Mouse (Mus musculus) cerebral cortex, adult 2 months (tissue): ENCODE results near the gene P3h3.

ENCODE experiments used
- WGBS: fragments of 180-500 bp; shearing (Covaris S2); methylation state at CpG from one replicate; pipeline ENCODE4 v1.1.7; 2018; 5-methylcytosine and 5-hydroxymethylcytosine counted together

The P3h3 gene

DNA sequence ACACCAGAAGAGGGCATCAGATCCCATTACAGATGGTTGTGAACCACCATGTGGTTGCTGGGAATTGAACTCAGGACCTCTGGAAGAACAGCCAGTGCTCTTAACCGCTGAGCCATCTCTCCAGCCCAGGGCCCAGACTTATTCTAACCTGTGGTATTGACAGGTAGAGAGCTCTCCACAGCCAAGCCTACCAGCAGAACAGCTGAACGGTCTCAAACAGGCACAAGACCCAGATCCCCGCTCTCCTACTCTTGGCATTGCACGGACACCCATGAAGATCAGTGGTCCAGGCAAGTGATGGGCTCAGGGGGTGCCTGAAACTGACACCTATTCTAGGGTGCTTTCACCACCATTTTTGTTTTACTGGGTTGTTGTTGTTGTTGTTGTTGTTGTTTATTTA lies 26.4 kb downstream of the P3h3 start:
- WGBS, result 97% methylated on average over 4 of the region's 4 CpGs

DNA sequence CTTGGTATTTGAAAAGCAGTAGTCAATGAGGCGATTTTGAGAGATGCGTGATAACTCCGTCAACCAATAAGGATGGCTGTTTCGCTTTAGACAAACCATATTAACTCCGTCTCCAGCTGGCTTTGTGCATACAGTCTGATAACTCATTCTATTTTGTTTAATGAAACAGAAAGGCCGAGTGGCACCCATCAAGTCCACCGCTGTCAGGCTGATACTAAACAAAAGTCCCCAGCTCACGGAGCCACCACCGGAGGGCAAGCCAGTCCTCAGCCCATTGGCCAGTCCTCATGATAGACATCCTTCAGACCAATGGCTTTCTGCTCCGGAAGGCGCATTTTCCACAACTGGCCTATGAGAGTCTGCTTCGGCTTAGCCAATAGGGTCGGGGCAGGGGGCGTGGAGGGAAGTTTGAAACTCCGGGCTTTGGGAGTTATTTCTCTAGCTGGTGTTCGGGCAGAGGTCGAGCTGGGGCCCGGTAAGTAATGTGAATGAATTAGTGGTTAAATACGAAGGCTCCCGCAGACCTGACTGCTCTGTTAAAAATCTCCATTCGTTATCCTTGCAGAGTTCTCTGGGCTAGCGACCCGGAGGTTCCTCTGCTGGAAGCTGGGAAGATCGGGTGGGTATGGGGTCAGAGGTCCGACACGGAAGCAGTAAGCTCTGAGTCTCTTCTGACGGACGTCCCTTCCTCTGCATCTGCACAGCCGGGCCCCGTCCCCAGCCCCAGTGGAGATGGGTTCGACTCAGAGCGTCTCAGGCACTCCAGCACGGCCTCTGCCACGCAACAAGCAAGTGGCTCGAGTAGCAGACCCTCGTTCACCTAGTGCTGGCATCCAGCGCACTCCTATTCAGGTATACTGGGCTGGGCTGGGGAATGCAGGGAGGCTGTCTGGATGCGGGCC lies 27.5 kb downstream of the P3h3 start:
- WGBS, result under 1% methylated on average over 38 of the region's 38 CpGs

DNA sequence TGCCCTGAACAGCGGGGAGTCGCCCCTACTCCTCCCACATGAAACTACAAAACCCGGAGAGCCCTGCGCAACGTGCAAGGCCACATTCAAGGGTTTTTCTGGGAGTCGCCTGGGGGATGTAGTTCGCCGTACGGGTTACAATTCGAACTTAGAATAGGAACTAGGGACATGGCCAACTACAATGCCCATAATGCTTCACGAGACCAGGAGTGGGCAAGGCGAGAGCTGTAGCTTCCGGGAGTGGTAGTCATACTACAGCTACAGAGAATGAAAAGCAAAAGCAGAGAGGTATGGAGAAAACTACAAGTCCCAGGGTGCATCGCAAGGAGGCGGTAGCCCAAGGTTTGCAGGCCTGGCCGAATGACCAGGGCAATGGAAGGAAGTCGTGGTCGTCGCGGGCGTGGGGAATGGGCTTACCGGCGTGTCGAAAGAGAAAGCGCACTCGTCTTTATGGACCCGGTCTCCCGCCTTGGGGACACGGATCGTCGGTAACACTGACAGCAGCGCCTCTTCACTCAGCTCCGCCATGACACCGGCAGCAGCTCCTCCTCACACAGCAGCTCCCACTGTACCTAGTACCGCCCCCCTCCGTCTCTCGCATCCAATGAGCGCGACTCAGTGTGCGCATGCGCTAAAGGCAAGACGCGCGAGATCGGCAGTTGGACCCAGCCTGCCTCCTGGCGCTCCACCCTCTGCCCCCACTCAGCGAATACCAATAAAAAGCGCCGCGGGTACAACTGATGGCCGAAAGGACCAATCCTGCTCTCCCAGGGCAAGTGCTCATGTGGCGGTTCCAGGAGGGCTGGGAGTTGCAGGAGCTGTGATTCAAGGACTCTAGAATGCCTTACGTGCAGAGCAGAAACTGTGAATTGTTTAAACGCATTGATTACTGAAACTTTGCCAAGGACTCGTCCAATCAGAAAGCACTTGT lies 28.4 kb downstream of the P3h3 start, which contains the start of the genes Usp5 and Cdca3:
TSS of gene Usp5 (minus strand) at position 617 of the 931 bp plus-strand sequence.
TSS of gene Cdca3 (plus strand) at position 680 of the 931 bp plus-strand sequence.
- under 1% methylated on average over 55 of the region's 55 CpGs for WGBS

DNA sequence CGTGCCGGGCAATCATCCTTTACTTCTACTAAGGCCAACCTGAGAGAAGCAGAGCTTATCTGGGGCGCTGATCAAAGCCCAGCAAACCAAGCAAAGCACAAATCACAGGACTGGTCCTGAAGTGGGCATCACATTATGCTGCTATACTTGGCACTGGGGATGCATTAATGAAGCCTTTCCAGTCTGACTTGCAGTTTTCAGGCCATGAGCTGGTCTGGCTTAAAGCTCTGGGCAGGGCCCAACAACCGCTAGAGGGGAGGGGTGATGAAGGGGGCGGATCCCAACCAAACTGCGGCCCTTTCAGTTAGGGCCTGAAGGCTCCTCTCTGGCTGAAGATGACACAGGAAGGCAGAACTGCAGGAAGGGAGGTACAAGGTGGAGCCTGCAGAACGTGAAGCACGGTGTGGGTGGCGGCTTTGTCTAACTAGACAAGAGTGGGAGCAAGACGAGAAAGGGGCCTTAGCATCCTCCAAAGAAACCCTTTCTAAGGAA lies 29.4 kb downstream of the P3h3 start:
- 16% methylated on average over 10 of the region's 10 CpGs for WGBS

DNA sequence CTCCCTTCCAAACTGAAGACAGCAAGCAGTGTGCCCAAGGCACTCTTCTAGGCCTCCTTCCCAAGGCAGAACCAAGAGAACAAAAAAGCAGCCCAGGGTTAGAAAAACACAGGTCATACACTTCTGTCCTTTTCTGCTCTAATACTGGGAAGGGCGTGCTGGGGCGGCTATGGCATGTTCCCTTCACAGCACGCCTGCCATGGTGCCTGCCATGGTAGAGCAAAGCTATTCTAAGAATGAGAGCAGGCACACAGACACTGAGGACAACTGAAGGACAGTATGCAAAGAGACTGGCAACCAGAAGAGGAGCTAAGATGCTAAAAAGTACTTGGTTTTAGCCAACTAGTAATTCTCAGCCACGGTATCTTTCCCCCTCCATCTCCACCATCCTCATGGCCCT lies 35.5 kb downstream of the P3h3 start:
- 94% methylated on average over 4 of the region's 4 CpGs for WGBS

DNA sequence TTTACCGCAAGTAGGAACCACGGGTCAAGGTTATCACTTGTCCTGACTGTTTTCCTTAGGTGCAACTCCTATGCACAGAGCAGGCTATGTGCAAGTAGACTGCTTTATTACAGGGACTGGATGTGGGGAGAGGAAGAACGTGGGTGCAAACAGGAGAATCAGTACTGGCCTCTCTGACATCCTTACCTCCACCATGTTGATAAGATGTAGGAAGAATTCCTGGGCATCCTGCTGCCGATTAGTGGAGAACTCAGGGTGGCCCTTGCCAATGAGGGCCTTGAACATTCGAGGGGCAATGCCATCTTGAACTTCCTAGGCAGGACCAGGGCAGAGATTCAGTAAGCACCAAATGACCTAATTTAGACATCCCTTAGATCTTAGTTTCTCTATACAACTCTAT lies 36.7 kb downstream of the P3h3 start:
- 94% methylated on average over 5 of the region's 5 CpGs for WGBS

DNA sequence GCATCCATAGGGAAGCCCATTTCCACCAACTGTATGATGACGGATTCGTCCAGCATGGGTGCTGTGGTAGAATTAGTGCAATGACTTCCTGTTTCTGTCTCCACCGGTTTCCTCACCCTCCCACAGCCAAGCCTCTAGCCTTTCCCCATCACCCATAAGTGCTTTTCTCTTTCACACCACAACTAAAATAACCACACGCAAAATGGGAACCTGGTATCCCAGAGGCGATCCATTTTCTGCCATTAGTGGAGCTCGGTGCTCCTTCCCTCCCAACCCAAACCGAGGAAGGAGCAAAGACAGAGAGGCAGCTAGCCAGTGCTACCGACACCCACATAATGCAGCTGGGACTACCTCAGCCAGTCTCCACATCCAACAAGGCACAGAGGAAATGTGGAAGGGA lies 39.6 kb downstream of the P3h3 start:
- WGBS, result 51% methylated on average over 8 of the region's 8 CpGs

DNA sequence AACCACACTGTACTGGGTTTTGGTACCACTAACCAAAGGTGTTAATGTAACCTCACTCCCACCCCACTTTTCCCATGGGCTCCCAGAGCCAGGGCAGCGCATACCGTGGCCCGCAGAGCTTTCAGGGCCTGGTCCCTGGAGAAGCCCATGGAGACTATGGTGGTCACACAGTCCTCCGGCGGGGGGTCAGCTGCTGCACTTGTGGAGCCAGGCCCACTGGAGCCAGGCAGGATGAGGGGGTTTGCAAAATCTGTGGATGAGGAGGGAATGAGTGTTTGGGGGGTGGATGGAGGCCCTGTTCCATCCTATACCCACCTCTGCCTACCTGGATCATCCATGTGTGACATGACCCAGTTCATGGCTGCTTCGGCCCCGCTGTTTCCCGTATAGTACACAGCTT lies 40.0 kb downstream of the P3h3 start:
- WGBS, result 81% methylated on average over 8 of the region's 8 CpGs

DNA sequence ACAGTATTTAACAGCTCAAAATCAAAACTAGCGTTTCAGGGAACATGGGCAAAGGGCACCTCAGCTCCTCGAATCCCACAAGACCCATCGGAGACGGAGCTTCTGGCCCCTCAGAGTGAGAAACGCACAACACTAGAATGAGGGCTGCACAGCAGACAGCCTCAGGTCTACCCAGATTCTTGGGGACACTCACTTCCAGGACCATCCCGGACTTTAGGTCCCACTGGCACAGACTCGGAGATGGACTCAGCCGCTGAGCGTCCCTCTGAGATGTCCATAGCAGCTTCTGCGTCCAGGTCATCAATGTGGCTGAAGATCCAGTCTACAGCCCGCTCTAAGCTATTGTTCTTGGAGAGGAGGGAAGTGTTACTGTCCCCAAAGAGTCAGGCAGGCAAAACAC lies 40.4 kb downstream of the P3h3 start:
- 95% methylated on average over 11 of the region's 11 CpGs for WGBS

DNA sequence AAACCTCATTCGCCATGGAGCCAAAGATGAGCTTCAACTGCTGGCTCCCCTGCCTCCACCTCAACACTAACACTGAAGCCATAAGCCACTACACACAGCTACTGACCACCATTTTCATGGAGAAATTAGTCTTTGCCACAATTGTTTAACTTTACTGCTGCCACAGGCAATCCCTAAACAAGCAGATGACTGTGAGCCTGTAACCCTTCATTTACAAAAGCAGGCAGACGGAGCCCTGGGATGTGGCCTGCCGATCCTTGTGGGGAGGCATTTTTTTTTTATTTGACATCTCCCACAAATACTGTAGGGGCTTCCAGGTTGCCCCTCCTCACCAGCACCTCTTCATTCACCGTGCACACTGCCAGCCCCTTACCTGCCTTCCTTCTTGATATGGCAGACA lies 40.9 kb downstream of the P3h3 start:
- 92% methylated on average over 4 of the region's 4 CpGs for WGBS

DNA sequence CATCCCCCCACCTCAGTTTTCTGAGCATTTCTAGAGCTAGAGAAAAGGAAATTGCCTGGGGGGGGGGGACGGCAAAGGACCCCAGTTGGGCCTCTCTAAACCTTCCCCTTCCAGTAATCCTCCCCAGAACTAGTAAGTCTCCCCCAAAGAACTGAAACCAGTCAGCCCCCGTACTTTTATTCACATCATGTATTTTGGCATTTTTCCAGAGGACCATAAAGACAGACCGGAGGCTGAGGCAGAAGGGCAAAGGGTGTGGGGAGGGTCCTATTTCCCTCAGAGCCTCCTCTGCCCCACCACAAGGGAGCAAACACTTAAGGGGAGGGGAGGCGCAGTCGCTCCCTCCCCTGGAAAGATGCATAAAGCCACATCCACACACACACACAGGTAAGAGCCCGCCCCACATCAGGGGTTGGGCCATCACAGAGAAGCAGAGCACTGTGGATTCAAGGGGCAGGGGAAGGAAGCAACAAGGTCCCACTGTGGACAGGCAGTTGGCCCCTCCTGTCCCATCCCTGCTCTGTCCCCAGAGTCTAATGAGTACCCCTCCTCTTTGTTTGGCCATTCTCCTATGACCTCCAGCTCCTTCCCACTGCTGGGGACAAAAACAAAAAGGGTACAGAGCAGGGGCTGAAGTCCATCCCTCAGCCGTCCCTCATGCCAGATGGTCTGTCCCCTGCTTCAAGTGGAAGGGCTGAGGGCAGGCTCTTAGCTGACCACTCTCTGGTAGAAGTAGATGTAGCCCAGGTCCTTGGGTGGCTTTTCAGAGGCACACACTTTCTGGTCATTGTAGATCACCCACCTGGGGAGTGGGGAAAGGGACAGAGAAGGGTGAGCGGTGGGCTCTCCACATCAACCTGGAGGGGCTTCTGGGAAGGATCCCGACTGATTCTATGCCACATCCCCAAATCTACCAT lies 42.4 kb downstream of the P3h3 start:
- WGBS, result 66% methylated on average over 9 of the region's 9 CpGs

DNA sequence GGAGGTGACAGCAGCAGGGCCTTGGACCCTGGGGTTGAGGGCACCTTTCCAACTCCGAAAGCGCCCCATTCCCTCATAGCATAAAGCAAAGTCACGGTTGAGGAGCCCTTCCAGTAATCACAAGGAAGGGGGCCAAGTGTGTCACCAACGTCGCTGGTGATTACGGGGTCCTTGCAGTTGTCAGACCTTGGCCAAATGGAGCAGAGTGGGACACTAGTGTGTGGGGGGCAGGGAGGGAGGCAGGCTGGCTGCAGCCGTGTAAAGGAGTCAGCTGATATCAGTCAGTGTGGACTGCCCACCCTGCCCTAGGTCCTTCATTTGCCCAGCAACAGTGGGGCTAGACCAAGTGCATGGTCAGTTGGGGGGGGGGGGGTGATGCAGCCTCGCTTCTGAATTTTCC lies 43.1 kb downstream of the P3h3 start:
- WGBS, result 26% methylated on average over 8 of the region's 8 CpGs

DNA sequence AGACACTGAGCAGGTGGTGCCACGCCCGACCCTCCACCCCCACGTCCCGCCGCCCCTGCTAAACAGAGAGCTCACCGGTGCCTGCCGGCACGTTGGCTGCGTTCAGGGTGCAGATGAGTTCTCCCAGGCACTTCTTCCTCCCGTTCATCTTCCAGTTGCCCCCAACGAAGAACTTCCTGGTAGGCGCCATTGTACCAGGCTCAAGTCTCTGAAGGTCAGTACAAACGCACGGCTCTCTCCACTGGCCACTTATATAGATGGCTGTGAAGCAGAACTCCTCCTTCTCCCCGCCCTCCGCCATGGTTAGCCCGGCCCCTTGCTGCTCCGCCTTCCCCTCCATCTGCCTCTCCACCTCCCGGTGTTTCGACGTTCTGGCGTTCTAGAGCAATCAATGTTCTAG lies 43.6 kb downstream of the P3h3 start, which contains the start of gene Tpi1:
TSS of gene Tpi1 (minus strand) at position 364 of the 400 bp plus-strand sequence.
- under 1% methylated on average over 22 of the region's 22 CpGs for WGBS

DNA sequence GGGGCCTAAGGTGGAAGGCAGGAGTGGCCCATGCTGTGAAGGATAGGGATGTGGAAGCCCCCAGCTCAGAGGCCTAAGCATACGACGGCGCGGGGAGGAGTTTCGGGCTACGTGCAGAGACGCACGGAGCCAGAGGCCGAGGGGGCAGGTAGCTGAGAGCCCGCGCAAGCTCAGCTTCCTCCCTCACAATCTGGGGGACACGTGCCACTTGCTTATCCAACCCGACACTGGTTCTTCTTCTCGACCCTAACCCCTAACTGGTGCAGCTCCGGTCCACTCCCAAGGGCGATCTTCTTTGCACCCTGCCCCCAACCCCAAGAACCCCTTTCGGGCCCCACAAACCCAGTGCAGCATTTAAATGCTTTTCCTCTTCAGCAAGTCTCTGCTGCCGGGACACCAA lies 44.1 kb downstream of the P3h3 start:
- WGBS, result under 1% methylated on average over 18 of the region's 18 CpGs

DNA sequence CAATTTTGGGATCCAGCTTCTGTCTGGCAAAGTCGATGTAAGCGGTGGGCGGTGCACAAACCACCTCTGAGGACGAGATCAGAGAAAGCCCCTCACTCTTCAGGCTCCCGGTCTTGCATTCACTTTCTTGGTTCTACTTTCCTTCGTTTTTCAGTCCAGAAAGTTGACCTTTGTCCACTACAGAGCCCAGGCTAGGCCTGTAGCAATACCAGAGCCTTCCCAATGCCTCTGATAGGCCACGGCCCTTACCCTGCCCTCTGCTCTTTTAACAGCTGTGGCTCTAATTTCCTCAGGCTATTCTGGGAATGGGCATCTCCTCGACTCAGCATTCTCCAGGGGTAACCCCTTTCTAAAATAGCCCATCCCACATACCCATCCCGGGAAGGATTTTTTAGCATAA lies 44.7 kb downstream of the P3h3 start:
- WGBS, result 17% methylated on average over 9 of the region's 9 CpGs

DNA sequence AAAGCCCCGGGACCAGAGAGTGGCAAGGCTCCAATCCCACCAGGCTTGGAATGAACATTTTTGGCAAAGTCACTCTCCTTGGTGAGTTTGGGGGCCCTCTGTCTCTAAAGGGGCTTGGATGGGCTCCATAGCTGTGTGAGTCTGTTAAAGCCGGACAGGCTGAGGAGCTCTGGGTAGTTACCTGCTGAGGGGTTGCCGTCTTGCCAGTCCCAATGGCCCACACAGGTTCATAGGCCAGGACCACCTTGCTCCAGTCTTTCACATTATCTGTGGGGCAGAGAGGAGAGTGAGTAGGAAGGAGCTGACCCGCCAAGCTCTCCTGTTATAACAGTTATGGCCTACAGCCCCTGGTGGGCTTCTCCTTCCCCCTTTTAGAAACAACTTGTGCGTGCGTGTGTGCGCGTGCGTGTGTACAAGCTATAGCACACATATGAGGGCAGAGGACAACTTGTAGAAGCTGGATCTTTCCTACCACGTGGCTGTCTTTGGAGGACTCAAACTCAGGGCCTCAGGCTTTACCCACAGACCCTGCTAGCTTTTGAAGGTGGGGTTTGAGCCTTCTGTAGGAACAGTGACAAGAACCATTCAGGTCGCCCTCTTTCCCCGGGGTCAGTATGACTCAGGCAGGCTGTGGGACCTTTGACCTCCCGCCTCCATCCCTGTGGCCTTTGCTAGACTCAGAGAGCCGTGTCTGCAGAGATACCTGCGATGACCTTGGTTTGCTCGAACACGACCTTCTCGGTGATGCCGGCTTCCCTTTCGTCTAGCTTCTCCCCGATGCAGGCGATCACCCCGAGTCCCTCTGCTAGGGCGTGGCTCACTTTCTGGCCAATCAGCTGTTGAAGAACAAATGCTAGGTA lies 45.6 kb downstream of the P3h3 start:
- 79% methylated on average over 24 of the region's 24 CpGs for WGBS

DNA sequence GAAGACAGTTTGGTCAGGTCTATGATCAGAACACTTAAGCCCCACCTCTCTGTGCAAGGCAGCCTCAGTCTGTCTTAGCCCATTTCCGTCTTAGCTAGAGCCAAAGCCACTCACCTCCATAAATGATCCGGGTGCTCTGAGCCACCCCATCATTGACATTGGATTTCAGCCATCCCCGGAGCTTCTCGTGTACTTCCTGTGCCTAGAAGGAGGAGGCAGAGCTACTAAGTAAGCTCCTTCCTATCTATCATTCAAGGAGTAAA lies 46.2 kb downstream of the P3h3 start:
- 56% methylated on average over 4 of the region's 4 CpGs for WGBS

DNA sequence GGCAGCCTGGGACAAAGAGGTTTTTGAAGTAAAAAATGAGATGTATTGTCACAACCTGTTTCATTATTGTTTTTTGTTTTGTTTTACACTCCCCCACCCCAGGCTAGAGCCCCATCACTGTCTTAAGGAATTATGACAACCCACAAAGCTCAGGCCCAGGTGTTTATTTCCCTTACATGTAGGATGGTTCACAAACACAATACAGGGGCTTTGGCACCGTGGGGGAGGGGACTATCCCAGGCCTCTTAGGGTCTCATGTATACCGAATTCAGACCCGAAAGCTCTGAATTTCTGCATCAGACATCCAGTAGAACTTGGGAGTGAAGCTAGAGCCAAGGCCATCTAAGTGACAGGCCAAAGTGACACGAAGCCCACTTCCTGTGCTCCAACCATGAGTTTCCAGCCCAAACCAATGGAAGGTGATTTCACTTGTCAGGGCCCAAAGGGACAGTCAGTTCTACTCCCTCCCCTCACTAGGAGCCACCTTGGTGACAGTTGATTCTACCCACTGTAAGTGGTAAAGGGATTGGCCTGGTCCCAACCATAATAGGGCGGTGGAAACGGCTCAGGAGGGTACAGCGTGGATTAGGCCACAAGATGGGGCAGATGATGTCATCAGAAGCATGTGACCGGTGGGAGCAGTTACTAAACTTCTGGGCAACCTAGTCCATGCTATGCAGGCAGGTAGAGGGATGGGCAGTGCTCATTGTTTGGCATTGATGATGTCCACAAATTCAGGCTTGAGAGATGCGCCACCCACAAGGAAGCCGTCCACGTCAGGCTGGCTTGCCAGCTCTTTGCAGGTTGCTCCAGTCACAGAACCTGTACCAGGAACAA lies 46.8 kb downstream of the P3h3 start:
- 74% methylated on average over 11 of the region's 11 CpGs for WGBS

DNA sequence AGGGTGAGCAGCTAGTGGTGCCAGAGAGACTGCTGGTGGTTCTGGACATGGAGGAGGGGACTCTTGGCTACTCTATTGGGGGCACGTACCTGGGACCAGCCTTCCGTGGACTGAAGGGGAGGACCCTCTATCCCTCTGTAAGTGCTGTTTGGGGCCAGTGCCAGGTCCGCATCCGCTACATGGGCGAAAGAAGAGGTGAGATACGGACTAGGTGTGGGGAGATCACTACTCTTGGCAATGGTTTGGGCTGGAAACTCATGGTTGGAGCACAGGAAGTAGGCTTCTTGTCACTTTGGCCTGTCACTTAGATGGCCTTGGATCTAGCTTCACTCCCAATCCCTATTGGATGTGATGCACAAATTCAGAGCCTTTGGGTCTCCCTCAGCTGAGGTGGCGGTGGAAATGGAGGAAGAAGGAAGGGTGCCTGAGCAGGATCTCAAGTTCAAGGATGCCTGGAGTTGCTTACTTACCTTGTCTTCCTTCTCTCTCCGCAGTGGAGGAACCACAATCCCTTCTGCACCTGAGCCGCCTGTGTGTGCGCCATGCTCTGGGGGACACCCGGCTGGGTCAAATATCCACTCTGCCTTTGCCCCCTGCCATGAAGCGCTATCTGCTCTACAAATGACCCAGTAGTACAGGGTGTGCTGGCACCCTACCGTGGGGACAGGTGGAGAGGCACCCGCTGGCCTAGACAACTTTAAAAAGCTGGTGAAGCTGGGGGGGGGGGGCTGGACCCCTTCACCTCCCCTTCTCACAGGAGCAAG lies 47.6 kb downstream of the P3h3 start:
- 51% methylated on average over 14 of the region's 14 CpGs for WGBS
